Mouse (Mus musculus) lung, adult 2 months (tissue): ENCODE results near the gene Psmb2.

Experiments
- CTCF ChIP-seq: fragments of 200-500 bp; IDR thresholded peaks from 2 replicates; pipeline ENCODE4 v1.5.1; 2011; ENCODE audit warnings: mild to moderate bottlenecking, low read length, control low read depth; ENCODE audit not compliant: insufficient read depth
- POLR2A ChIP-seq: fragments of 200-500 bp; IDR thresholded peaks from 2 replicates; pipeline ENCODE4 v1.6.1; 2011; ENCODE audit warnings: low read depth, mild to moderate bottlenecking, control low read depth, low read length, borderline replicate concordance; ENCODE audit errors: extremely low read depth

- TF ChIP-seq CTCF (no peak), POLR2A (no peak)
Measured at GRCm38 (mm10) chr4:126752024-126752607, 74.7 kb downstream of the Psmb2 start.
